Mouse (Mus musculus): ENCODE data around the gene Aldh4a1. TPM values are rescaled to one million over a fixed set of nuclear protein-coding genes. Genes with fewer than 3 reads are reported as not detected.

Aldh4a1 gene
- polyA plus RNA-seq, 1 experiment, result 22.8 TPM

DNA sequence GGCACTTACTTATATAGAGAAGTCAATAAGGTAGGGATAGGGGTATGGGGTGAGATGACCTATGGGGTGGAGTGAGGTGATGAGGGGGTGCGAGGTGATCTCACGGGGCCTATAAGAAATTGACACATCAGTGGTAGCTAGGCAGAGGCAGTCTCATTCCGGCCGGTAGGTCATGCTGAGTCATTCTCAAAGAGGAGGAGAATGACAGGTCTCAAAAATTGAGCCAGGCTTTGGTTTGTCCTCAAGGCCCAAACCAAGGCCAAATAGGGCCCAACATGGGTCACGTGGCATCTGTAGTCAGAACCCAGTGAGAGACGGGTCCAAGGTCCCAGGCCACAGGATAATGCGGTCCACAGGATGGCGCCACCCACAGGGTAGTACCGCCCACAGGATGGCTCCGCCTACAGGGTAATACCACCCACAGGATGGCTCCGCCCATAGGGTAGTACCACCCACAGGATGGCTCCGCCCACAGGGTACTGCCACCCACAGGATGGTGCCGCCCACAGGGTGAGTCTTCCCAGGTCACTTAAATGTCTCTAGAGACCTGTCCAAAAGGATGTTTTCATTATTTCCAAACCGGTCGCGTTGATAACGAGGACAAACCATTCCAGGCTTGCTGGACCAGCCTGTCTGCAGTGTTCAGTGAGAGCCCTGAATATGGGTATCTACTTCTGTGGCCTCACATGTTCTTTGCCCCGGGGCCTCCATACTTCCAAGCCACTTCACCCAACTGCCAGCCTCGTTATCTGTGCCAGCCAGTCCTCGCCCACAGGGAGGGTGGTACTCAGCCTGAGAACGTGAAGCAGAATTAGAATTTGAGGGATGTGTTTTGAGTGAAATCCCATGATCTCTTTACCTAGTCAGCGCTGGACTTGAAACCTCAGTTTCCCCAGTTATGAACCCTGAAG is 61.3 kb downstream of the Aldh4a1 start:
- TF ChIP-seq CTCF (IDR thresholded peaks at IDR 0.05; ENCODE audit: extremely low read depth, insufficient read depth, low read length) (no peak), POLR2A (IDR thresholded peaks at IDR 0.05; ENCODE audit: extremely low read depth, insufficient read depth, low read length) (no peak)
- Histone ChIP-seq H3K4me1 (ENCODE audit: control insufficient read depth, insufficient read depth, low read length) (no peaks in the 10 kb centered on the region), H3K4me3 (ENCODE audit: insufficient read depth, low read length) (no peak overlapping the region), H3K27ac (ENCODE audit: insufficient read depth, low read length) (no peak overlapping the region)

DNA sequence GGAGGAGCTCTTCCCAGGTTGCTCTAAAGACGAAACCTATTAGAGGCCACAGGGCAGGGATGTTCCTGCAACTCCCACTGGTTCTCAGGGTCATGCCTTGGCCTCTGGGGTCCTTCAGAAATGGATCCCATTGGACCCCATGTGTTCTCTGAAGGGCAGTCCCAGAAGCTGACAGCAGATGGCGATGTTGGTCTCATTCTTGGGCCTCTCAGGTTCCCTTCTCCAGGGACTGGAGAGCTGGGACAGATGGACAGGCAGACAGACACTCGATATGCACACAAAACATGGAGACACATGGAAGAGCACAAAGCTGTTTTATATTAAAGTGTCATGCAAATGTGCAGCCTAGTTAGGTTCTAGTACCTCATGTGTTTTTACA is 62.0 kb downstream of the Aldh4a1 start:
- TF ChIP-seq CTCF (IDR thresholded peaks at IDR 0.05; ENCODE audit: extremely low read depth, insufficient read depth, low read length) (peak; percentile 83), POLR2A (IDR thresholded peaks at IDR 0.05; ENCODE audit: extremely low read depth, insufficient read depth, low read length) (no peak)

DNA sequence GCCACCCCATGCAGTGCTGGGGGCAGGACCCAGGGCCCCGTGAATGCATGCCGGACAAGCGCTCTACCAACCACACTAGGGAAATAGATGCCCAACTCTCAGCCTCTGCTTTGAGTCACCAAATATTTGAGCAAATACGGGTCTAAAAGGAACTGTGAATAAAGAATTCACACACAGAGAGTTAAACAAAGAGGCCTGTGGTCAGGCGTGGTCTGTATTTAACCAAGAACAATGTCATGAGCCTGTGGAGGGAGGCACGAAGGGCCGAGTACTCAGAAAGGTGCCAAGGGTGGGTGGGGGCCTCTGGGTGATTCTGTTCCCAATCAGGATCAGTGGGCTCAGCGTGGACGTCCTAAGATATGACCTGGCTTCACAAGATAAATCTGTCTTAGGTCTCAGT is 65.4 kb downstream of the Aldh4a1 start:
- TF ChIP-seq CTCF (IDR thresholded peaks at IDR 0.05; ENCODE audit: extremely low read depth, insufficient read depth, low read length), result no peak
- TF ChIP-seq POLR2A (IDR thresholded peaks at IDR 0.05; ENCODE audit: extremely low read depth, insufficient read depth, low read length), result no peak
- Histone ChIP-seq H3K27ac (ENCODE audit: insufficient read depth, low read length) (no peak overlapping the region), H3K4me1 (ENCODE audit: control insufficient read depth, insufficient read depth, low read length) (no peaks in the 10 kb centered on the region), H3K4me3 (ENCODE audit: insufficient read depth, low read length) (no peak overlapping the region)

More for the DNA sequence above, 62.0 kb downstream of the Aldh4a1 start:
- Histone ChIP-seq H3K4me3 (ENCODE audit: insufficient read depth, low read length) (no peak overlapping the region), H3K27ac (ENCODE audit: insufficient read depth, low read length) (no peak overlapping the region), H3K4me1 (ENCODE audit: control insufficient read depth, insufficient read depth, low read length) (no peaks in the 10 kb centered on the region)

GRCm38 (mm10) chr4:139689627-139690269 is 67.1 kb downstream of the Aldh4a1 start:
- H3K4me1 ChIP-seq (ENCODE audit: control insufficient read depth, insufficient read depth, low read length), result no peaks in the 10 kb centered on the region
- TF ChIP-seq POLR2A (IDR thresholded peaks at IDR 0.05; ENCODE audit: extremely low read depth, insufficient read depth, low read length) (no peak), CTCF (IDR thresholded peaks at IDR 0.05; ENCODE audit: extremely low read depth, insufficient read depth, low read length) (no peak)
- no peak overlapping the region for H3K4me3 ChIP-seq (ENCODE audit: insufficient read depth, low read length)
- H3K27ac ChIP-seq (ENCODE audit: insufficient read depth, low read length), result no peak overlapping the region

GRCm38 (mm10) chr4:139693315-139693714 is 70.6 kb downstream of the Aldh4a1 start:
- TF ChIP-seq POLR2A (IDR thresholded peaks at IDR 0.05; ENCODE audit: extremely low read depth, insufficient read depth, low read length) (no peak), CTCF (IDR thresholded peaks at IDR 0.05; ENCODE audit: extremely low read depth, insufficient read depth, low read length) (no peak)
- H3K4me1 ChIP-seq (ENCODE audit: control insufficient read depth, insufficient read depth, low read length), result no peaks in the 10 kb centered on the region
- no peak overlapping the region for H3K4me3 ChIP-seq (ENCODE audit: insufficient read depth, low read length)
- no peak overlapping the region for H3K27ac ChIP-seq (ENCODE audit: insufficient read depth, low read length)

DNA sequence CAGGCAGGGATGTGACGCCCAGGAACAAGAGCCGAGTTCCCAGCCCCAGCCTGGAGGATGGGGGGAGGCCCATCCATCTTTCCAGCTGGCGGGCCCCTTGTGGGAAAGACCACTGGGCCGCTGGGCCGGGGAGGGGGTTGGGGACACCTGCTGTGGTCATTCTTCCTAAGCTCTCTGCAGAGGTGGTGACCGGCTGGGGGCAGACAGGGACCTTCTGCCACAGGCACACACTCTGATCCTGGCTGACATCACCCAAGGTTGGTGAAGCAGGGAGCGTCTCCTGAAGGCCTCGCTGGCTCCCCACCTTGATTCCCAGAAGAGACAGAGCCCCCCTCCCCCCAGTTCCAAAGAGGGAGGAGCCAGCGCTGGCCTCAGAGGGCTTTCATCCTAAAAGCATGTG is 75.1 kb downstream of the Aldh4a1 start:
- H3K27ac ChIP-seq (ENCODE audit: insufficient read depth, low read length), result no peak overlapping the region
- H3K4me1 ChIP-seq (ENCODE audit: control insufficient read depth, insufficient read depth, low read length), result no peaks in the 10 kb centered on the region
- no peak overlapping the region for H3K4me3 ChIP-seq (ENCODE audit: insufficient read depth, low read length)
- no peak for TF ChIP-seq POLR2A (IDR thresholded peaks at IDR 0.05; ENCODE audit: extremely low read depth, insufficient read depth, low read length)
- no peak for TF ChIP-seq CTCF (IDR thresholded peaks at IDR 0.05; ENCODE audit: extremely low read depth, insufficient read depth, low read length)

GRCm38 (mm10) chr4:139698602-139699001 is 75.9 kb downstream of the Aldh4a1 start:
- Histone ChIP-seq H3K27ac (ENCODE audit: insufficient read depth, low read length) (no peak overlapping the region), H3K4me3 (ENCODE audit: insufficient read depth, low read length) (no peak overlapping the region), H3K4me1 (ENCODE audit: control insufficient read depth, insufficient read depth, low read length) (no peaks in the 10 kb centered on the region)
- TF ChIP-seq POLR2A (IDR thresholded peaks at IDR 0.05; ENCODE audit: extremely low read depth, insufficient read depth, low read length) (no peak), CTCF (IDR thresholded peaks at IDR 0.05; ENCODE audit: extremely low read depth, insufficient read depth, low read length) (no peak)

Other genes starting within 250 kb of the Aldh4a1 start
- gene Iffo2, start 92.3 kb upstream of the Aldh4a1 start, polyA plus RNA-seq (2012; rRNA removed), result 9.4 and 10.4 TPM in 2 replicates
- gene Gm21969, start 19.7 kb upstream of the Aldh4a1 start, polyA plus RNA-seq (2012; rRNA removed), result not detected in 2 replicates
- gene Tas1r2, start 30.7 kb downstream of the Aldh4a1 start, polyA plus RNA-seq (2012; rRNA removed), result not detected in 2 replicates
- not detected in 2 replicates for gene Pax7, start 210.7 kb downstream of the Aldh4a1 start, polyA plus RNA-seq (2012; rRNA removed)